Mouse (Mus musculus) ES-Bruce4 (cell line): ENCODE measurements around the gene Gm15262.

Experiments used
- CTCF ChIP-seq: IDR thresholded peaks from one replicate; pipeline ENCODE4 v1.8.1; 2011; ENCODE audit warnings: low read depth, low read length
- EP300 ChIP-seq: IDR thresholded peaks from 2 replicates; pipeline ENCODE4 v1.6.1; 2011; ENCODE audit warnings: low read depth, low read length; ENCODE audit not compliant: insufficient read depth

- TF ChIP-seq CTCF, result no peak
- no peak for TF ChIP-seq EP300
These were observed 100.7 kb downstream of the Gm15262 start for GRCm38 (mm10) chrX:161387942-161388341.
